Mouse (Mus musculus) MEL (cell line): ENCODE results near the gene Gm13090. TPM values are rescaled to one million over a fixed set of nuclear protein-coding genes. Genes with fewer than 3 reads are reported as not detected.

ENCODE experiments used
- DNase-seq: peaks from one replicate; pipeline ENCODE4 v3.0.0; 2011; ENCODE audit warnings: low read depth, low spot score
- H3K27ac ChIP-seq: 2 replicates; pipeline ENCODE4 v1.5.1; 2012; ENCODE audit warnings: low read depth, mild to moderate bottlenecking, control low read depth, low read length, moderate library complexity; ENCODE audit not compliant: control insufficient read depth
- H3K27me3 ChIP-seq, 2 experiments: fragments of 150-350 bp in 1 of 2; sonication (generic) in 1 of 2; 2 replicates each; pipeline ENCODE4 v1.6.1; 2012; ENCODE audit warnings: low read length in 2 of 2, mild to moderate bottlenecking in 2 of 2, improper control_type of control experiment in 1 of 2, moderate library complexity in 1 of 2; ENCODE audit not compliant: insufficient read depth in 2 of 2, control insufficient read depth in 1 of 2
- H3K36me3 ChIP-seq, 2 experiments: 2 replicates each; pipeline ENCODE4 v1.6.1; 2012 to 2014; ENCODE audit warnings: low read length in 2 of 2, improper control_type of control experiment in 1 of 2, inconsistent platforms in 1 of 2, mild to moderate bottlenecking in 1 of 2; ENCODE audit not compliant: insufficient read depth in 2 of 2, control insufficient read depth in 1 of 2
- H3K4me1 ChIP-seq, 2 experiments: fragments of 150-350 bp in 1 of 2; sonication (generic) in 1 of 2; 2 replicates each; pipeline ENCODE4 v1.6.1; 2012; ENCODE audit warnings: low read length in 2 of 2, improper control_type of control experiment in 1 of 2, mild to moderate bottlenecking in 1 of 2; ENCODE audit not compliant: insufficient read depth in 2 of 2, control insufficient read depth in 1 of 2
- H3K4me3 ChIP-seq, 2 experiments: fragments of 150-350 bp in 1 of 2; sonication (generic) in 1 of 2; 2 replicates each; pipeline ENCODE4 v1.5.1; 2012; ENCODE audit warnings: low read depth in 2 of 2, low read length in 2 of 2, mild to moderate bottlenecking in 2 of 2, moderate library complexity in 2 of 2, control low read depth in 1 of 2, improper control_type of control experiment in 1 of 2; ENCODE audit not compliant: control insufficient read depth in 1 of 2, insufficient read depth in 1 of 2
- H3K79me2 ChIP-seq: 2 replicates; pipeline ENCODE4 v1.6.1; 2012; ENCODE audit warnings: mild to moderate bottlenecking, low read length, moderate library complexity; ENCODE audit not compliant: control insufficient read depth, poor library complexity, insufficient read depth
- H3K9ac ChIP-seq: 2 replicates; pipeline ENCODE4 v1.6.1; 2012; ENCODE audit warnings: low read depth, mild to moderate bottlenecking, control low read depth, low read length, moderate library complexity; ENCODE audit not compliant: control insufficient read depth, poor library complexity, severe bottlenecking
- H3K9me3 ChIP-seq: fragments of 150-350 bp; sonication (generic); replicated peaks from 2 replicates; pipeline ENCODE4 v1.6.1; 2012; ENCODE audit warnings: mild to moderate bottlenecking, low read length, improper control_type of control experiment, moderate library complexity; ENCODE audit not compliant: insufficient read depth
- BHLHE40 ChIP-seq: IDR thresholded peaks from 2 replicates; pipeline ENCODE4 v1.6.1; 2012; ENCODE audit warnings: low read depth, mild to moderate bottlenecking, inconsistent platforms, low read length, improper control_type of control experiment, borderline replicate concordance
- CHD2 ChIP-seq: IDR thresholded peaks from 2 replicates; pipeline ENCODE4 v1.6.1; 2011; ENCODE audit warnings: low read length, improper control_type of control experiment
- ELF1 ChIP-seq: IDR thresholded peaks from 2 replicates; pipeline ENCODE4 v1.6.1; 2014; ENCODE audit warnings: low read depth, mild to moderate bottlenecking, inconsistent platforms, low read length, improper control_type of control experiment, moderate library complexity
- ETS1 ChIP-seq: IDR thresholded peaks from 2 replicates; pipeline ENCODE4 v1.6.1; 2012; ENCODE audit warnings: low read depth, mild to moderate bottlenecking, inconsistent platforms, low read length, improper control_type of control experiment, moderate library complexity
- GABPA ChIP-seq: IDR thresholded peaks from 2 replicates; pipeline ENCODE4 v1.6.1; 2012; ENCODE audit warnings: low read depth, mild to moderate bottlenecking, inconsistent platforms, low read length, improper control_type of control experiment, moderate library complexity
- GATA1 ChIP-seq: IDR thresholded peaks from 2 replicates; pipeline ENCODE4 v1.6.1; 2011; ENCODE audit warnings: low read depth, low read length, improper control_type of control experiment
- KAT2A ChIP-seq: conservative IDR thresholded peaks from 2 replicates; pipeline ENCODE4 v1.6.1; 2012; ENCODE audit warnings: low read depth, low read length, improper control_type of control experiment, inconsistent platforms
- MEF2A ChIP-seq: IDR thresholded peaks from 2 replicates; pipeline ENCODE4 v1.6.1; 2014; ENCODE audit warnings: low read depth, mild to moderate bottlenecking, inconsistent platforms, low read length, improper control_type of control experiment; ENCODE audit not compliant: poor library complexity, insufficient replicate concordance, severe bottlenecking; ENCODE audit errors: extremely low read depth
- MYB ChIP-seq: IDR thresholded peaks from 2 replicates; pipeline ENCODE4 v1.6.1; 2011; ENCODE audit warnings: mild to moderate bottlenecking, low read depth, low read length, improper control_type of control experiment
- MYC ChIP-seq: IDR thresholded peaks from 2 replicates; pipeline ENCODE4 v1.6.1; 2011; ENCODE audit warnings: low read depth, mild to moderate bottlenecking, low read length, improper control_type of control experiment, moderate library complexity
- NRF1 ChIP-seq: IDR thresholded peaks from 2 replicates; pipeline ENCODE4 v1.6.1; 2014; ENCODE audit warnings: low read depth, mild to moderate bottlenecking, inconsistent platforms, low read length, improper control_type of control experiment, moderate library complexity; ENCODE audit not compliant: poor library complexity, insufficient read depth, severe bottlenecking
- POLR2AphosphoS2 ChIP-seq: IDR thresholded peaks from 2 replicates; pipeline ENCODE4 v1.6.1; 2011; ENCODE audit warnings: low read length, improper control_type of control experiment
- SIN3A ChIP-seq: IDR thresholded peaks from 2 replicates; pipeline ENCODE4 v1.6.1; 2012; ENCODE audit warnings: low read length, improper control_type of control experiment, inconsistent platforms
- SMC3 ChIP-seq: IDR thresholded peaks from 2 replicates; pipeline ENCODE4 v1.6.1; 2011; ENCODE audit warnings: low read depth, low read length, improper control_type of control experiment
- TAL1 ChIP-seq: IDR thresholded peaks from 2 replicates; pipeline ENCODE4 v1.6.1; 2012; ENCODE audit warnings: mild to moderate bottlenecking, inconsistent platforms, low read length, moderate library complexity, mixed read lengths
- TCF12 ChIP-seq: IDR thresholded peaks from 2 replicates; pipeline ENCODE4 v1.6.1; 2014; ENCODE audit warnings: low read depth, mild to moderate bottlenecking, inconsistent platforms, low read length, improper control_type of control experiment, moderate library complexity
- UBTF ChIP-seq: IDR thresholded peaks from 2 replicates; pipeline ENCODE4 v1.6.1; 2012; ENCODE audit warnings: low read depth, mild to moderate bottlenecking, inconsistent platforms, low read length, improper control_type of control experiment, moderate library complexity, borderline replicate concordance; ENCODE audit not compliant: insufficient read depth
- ZKSCAN1 ChIP-seq: IDR thresholded peaks from 2 replicates; pipeline ENCODE4 v1.6.1; 2012; ENCODE audit warnings: low read depth, mild to moderate bottlenecking, inconsistent platforms, low read length, improper control_type of control experiment, moderate library complexity
- ZMIZ1 ChIP-seq: IDR thresholded peaks from 2 replicates; pipeline ENCODE4 v1.6.1; 2012; ENCODE audit warnings: low read depth, mild to moderate bottlenecking, inconsistent platforms, low read length, improper control_type of control experiment, moderate library complexity
- polyA plus RNA-seq, 2 experiments: library from polyadenylated mRNA; stranded (reverse) in 1 of 2; unstranded in 1 of 2; fragments of >175 nt in 1 of 2; fragments of >200 nt in 1 of 2; gene quantifications; 2 replicates each; pipeline versions ENCODE4 v1.2.1 to v1.2.4; 2012; ENCODE audit warnings: low replicate concordance in 2 of 2, low read depth in 1 of 2; ENCODE audit not compliant: insufficient read length in 2 of 2, insufficient read depth in 1 of 2, missing spikeins in 1 of 2
- total RNA-seq: library from RNA; depleted of rRNA; stranded (reverse); fragments of 300-350 nt; gene quantifications from 2 replicates; pipeline ENCODE4 v1.2.3, GENCODE M21; 2012

Gene Gm13090
- total and polyA plus RNA-seq, 3 experiments, result not detected

DNA sequence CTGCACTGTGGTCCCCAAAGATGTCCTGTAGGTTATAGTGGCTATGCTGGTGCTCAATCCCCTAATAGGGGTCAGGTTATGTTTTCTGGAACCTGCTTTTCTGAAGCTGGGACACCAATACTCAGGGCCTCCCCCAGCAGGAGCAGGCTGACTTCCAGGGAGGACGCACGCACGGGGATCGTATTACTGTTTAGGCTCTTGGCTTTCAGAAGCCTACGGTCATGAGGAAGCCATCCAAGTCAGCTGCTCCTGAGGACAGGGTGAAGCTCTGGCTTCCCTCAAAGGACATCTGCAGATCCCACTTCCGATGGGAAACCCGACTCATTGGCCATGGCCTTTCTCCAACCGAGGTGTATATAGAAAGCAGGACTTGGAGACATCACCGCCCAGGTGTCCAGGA, 43.1 kb downstream of the Gm13090 start:
- Histone ChIP-seq H3K4me1 (no peaks in the 10 kb centered on the region), H3K79me2 (no peaks in the 10 kb centered on the region), H3K27ac (no peak overlapping the region), H3K4me3 (no peak overlapping the region), H3K36me3 (no peaks in the 10 kb centered on the region), H3K9me3 (no peaks in the 10 kb centered on the region), H3K27me3 (no peaks in the 10 kb centered on the region), H3K9ac (no peak overlapping the region)
- TF ChIP-seq NRF1 (no peak), SIN3A (no peak), MEF2A (no peak), GATA1 (no peak), MYB (no peak), TAL1 (no peak), ZMIZ1 (no peak)
- no peak for DNase-seq

DNA sequence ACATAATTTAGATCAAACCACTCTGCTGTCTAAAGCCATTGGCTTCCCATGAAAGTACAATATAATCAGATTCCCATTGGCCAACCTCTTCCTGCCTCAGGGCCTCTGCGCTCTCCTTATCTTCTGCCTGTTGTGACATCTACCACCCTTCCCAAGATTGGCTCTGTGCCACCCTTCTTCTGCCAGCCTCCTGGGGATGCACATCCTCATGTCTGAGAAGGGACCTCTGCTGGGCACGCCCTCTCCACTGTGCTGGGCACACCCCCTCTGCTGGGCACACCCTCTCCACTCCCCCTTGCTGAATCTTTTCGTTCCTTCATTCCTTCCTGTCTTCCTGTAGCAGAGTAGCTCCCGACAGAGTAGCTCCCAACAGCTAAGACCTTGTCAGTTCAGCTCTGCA, 44.4 kb downstream of the Gm13090 start:
- no peaks in the 10 kb centered on the region for H3K36me3 ChIP-seq
- H3K9ac ChIP-seq, result no peak overlapping the region
- no peaks in the 10 kb centered on the region for H3K4me1 ChIP-seq
- no peaks in the 10 kb centered on the region for H3K79me2 ChIP-seq
- H3K4me3 ChIP-seq, result no peak overlapping the region
- H3K9me3 ChIP-seq, result no peaks in the 10 kb centered on the region
- TF ChIP-seq SMC3, result no peak
- TF ChIP-seq ELF1, result no peak
- TF ChIP-seq GABPA, result no peak
- TF ChIP-seq MEF2A, result no peak
- no peak for TF ChIP-seq UBTF
- TF ChIP-seq KAT2A, result no peak
- no peak for TF ChIP-seq ETS1
- TF ChIP-seq ZKSCAN1, result no peak
- no peak for TF ChIP-seq TAL1
- TF ChIP-seq GATA1, result no peak
- TF ChIP-seq MYC, result no peak
- no peak for TF ChIP-seq BHLHE40
- no peak for TF ChIP-seq TCF12
- no peak for TF ChIP-seq POLR2AphosphoS2
- TF ChIP-seq CHD2, result no peak
- TF ChIP-seq SIN3A, result no peak
- H3K27me3 ChIP-seq, result no peaks in the 10 kb centered on the region
- no peak overlapping the region for H3K27ac ChIP-seq
- no peak for DNase-seq
